Mouse (Mus musculus) embryonic facial prominence, embryonic 15.5 days (tissue): ENCODE results near the gene Myo10. TPM values are rescaled to one million over a fixed set of nuclear protein-coding genes. Genes with fewer than 3 reads are reported as not detected.

ENCODE experiments used
- ATAC-seq: fragments of 200-750 bp; cut with Nextera tagmentation; 2 replicates; pipeline ENCODE4 v1.8.0; 2017; ENCODE audit warnings: low read depth, moderate TSS enrichment; ENCODE audit not compliant: insufficient number of reproducible peaks, low FRiP score, low TSS enrichment
- H3K27ac ChIP-seq: fragments of 300-500 bp; sonication (generic); replicated peaks from 2 replicates; pipeline ENCODE4 v1.5.1; 2015; ENCODE audit warnings: mild to moderate bottlenecking, inconsistent platforms
- H3K27me3 ChIP-seq: fragments of 300-500 bp; sonication (generic); 2 replicates; pipeline ENCODE4 v1.6.1; 2015; ENCODE audit warnings: inconsistent platforms
- H3K36me3 ChIP-seq: fragments of 300-500 bp; sonication (generic); 2 replicates; pipeline ENCODE4 v1.6.1; 2015; ENCODE audit warnings: mild to moderate bottlenecking, inconsistent platforms
- H3K4me1 ChIP-seq: fragments of 300-500 bp; sonication (generic); 2 replicates; pipeline ENCODE4 v1.6.1; 2015; ENCODE audit warnings: inconsistent platforms
- H3K4me2 ChIP-seq: fragments of 300-500 bp; sonication (generic); replicated peaks from 2 replicates; pipeline ENCODE4 v1.6.1; 2015; ENCODE audit warnings: mild to moderate bottlenecking, inconsistent platforms
- H3K4me3 ChIP-seq: fragments of 300-500 bp; sonication (generic); replicated peaks from 2 replicates; pipeline ENCODE4 v1.5.1; 2015; ENCODE audit warnings: mild to moderate bottlenecking, inconsistent platforms
- H3K9ac ChIP-seq: fragments of 300-500 bp; sonication (generic); 2 replicates; pipeline ENCODE4 v1.6.1; 2015; ENCODE audit warnings: inconsistent platforms
- H3K9me3 ChIP-seq: fragments of 300-500 bp; sonication (generic); replicated peaks from 2 replicates; pipeline ENCODE4 v1.6.1; 2016; ENCODE audit warnings: inconsistent platforms
- WGBS: fragments of 180-500 bp; shearing (Covaris S2); methylation state at CpG from one replicate; pipeline ENCODE4 v1.1.7; 2015; 5-methylcytosine and 5-hydroxymethylcytosine counted together
- polyA plus RNA-seq: library from polyadenylated mRNA; unstranded; fragments of >200 nt; fragmentation: Nextera tagmentation; extraction: Ambion mirVana; gene quantifications from 2 replicates; pipeline ENCODE4 v1.2.1, GENCODE M21; 2015

Myo10 gene
- polyA plus RNA-seq, 1 experiment from 2014 or later = 34.0 TPM

DNA sequence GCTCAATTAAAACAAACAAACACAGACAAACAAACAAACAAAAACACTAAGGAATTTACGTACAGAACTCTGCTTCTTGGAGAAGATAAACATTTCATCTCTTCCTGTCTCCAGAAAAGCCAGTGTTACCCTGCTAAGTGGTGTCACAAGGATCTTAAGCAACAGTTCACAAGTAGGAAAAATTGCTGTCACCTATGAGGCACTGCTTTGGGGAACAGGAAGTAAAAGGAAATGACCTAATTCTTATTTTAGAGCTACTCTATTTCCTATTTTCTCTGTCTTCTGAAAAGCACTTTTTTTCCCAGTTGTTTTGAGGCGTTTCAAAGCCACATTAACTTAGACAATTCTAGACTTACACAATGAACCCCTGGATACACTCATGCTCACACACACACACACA lies 208.1 kb downstream of the Myo10 start:
- Histone ChIP-seq H3K4me1 (no peaks in the 10 kb centered on the region), H3K27me3 (no peaks in the 10 kb centered on the region), H3K4me2 (no peak overlapping the region), H3K4me3 (no peak overlapping the region), H3K9ac (no peak overlapping the region), H3K36me3 (no peaks in the 10 kb centered on the region), H3K9me3 (no peaks in the 10 kb centered on the region), H3K27ac (no peak overlapping the region)
- WGBS = 74% methylated on average over 2 of the region's 2 CpGs
- no peak for ATAC-seq

GRCm38 (mm10) chr15:25834282-25834681 lies 212.0 kb downstream of the Myo10 start:
- no peak overlapping the region for H3K9ac ChIP-seq
- no peak overlapping the region for H3K4me2 ChIP-seq
- H3K36me3 ChIP-seq = no peaks in the 10 kb centered on the region
- WGBS = 77% methylated on average over 2 of the region's 2 CpGs
- no peaks in the 10 kb centered on the region for H3K4me1 ChIP-seq
- ATAC-seq = no peak
- H3K27ac ChIP-seq = no peak overlapping the region
- H3K27me3 ChIP-seq = no peaks in the 10 kb centered on the region
- H3K9me3 ChIP-seq = no peaks in the 10 kb centered on the region; the same call in 1 of the 2 replicates
- H3K4me3 ChIP-seq = no peak overlapping the region

- no peak for ATAC-seq
- H3K4me2 ChIP-seq = no peak overlapping the region
- H3K27me3 ChIP-seq = no peaks in the 10 kb centered on the region
- H3K9ac ChIP-seq = no peak overlapping the region
- H3K9me3 ChIP-seq = no peaks in the 10 kb centered on the region; the same call in 1 of the 2 replicates
- no peak overlapping the region for H3K27ac ChIP-seq
- no peaks in the 10 kb centered on the region for H3K4me1 ChIP-seq
- H3K36me3 ChIP-seq = no peaks in the 10 kb centered on the region
- no peak overlapping the region for H3K4me3 ChIP-seq
- 87% methylated on average over 17 of the region's 17 CpGs for WGBS
Measured at GRCm38 (mm10) chr15:25834920-25835674, 212.8 kb downstream of the Myo10 start.

GRCm38 (mm10) chr15:25842462-25843085 lies 220.2 kb downstream of the Myo10 start:
- Histone ChIP-seq H3K4me1 (peaks cover 18% of the 10 kb centered on the region), H3K4me2 (peak overlapping the region; percentile 96), H3K4me3 (peak overlapping the region; percentile 77), H3K27ac (no peak overlapping the region), H3K27me3 (0 out of 2 replicates have a peak, but pooled peaks cover 12% of the 10 kb centered on the region), H3K9ac (peak overlapping the region; percentile 45; the same call in 1 of the 2 replicates), H3K9me3 (no peaks in the 10 kb centered on the region; the same call in 1 of the 2 replicates), H3K36me3 (no peaks in the 10 kb centered on the region)
- ATAC-seq = no peak
- 13% methylated on average over 16 of the region's 16 CpGs for WGBS

GRCm38 (mm10) chr15:25843086-25843991 lies 221.0 kb downstream of the Myo10 start, which contains the start of gene Retreg1:
Gene Retreg1 (plus strand): TSS chr15:25843180.
- H3K27ac ChIP-seq = peak within 1 kb of the TSS; percentile 66; the same call in 1 of the 2 replicates
- WGBS = under 1% methylated on average over 66 of the region's 72 CpGs

DNA sequence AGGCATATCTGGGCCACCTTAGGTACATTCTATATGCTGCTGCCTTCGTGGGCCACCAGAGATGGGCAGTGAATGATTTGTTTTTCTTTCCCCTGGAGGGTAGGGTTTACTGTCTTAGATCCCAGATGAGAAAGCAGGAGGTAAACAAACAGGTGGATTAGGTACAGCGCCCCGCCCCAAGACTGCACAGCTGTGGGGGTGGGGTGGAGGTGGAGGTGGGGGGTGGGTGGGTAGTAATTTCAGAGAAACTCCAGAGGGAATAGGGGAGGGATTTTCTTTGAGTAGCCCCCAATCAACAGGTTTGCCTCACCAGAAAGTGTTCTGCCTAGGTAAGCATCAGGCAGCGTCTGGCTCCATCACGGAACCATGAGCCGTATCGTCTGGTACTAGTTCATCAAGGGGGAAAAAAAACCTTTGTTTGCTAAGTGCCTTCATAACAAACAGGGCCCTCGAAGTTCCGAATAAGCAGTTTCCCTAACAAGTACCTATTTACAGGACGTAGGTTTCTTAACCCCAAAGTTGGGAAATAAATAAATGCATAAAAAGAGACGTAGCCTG lies 221.8 kb downstream of the Myo10 start:
- H3K9me3 ChIP-seq = no peaks in the 10 kb centered on the region
- H3K36me3 ChIP-seq = no peaks in the 10 kb centered on the region
- H3K4me3 ChIP-seq = peak overlapping the region; percentile 77
- H3K27me3 ChIP-seq = 0 out of 2 replicates have a peak, but pooled peaks cover 12% of the 10 kb centered on the region
- H3K4me2 ChIP-seq = peak overlapping the region; percentile 96
- H3K4me1 ChIP-seq = peaks cover 18% of the 10 kb centered on the region
- H3K27ac ChIP-seq = no peak overlapping the region
- H3K9ac ChIP-seq = no peak overlapping the region
- 14% methylated on average over 11 of the region's 11 CpGs for WGBS
- 0 out of 2 replicates have a peak, but pooled peaks have one; percentile 53 for ATAC-seq

More at GRCm38 (mm10) chr15:25843086-25843991, 221.0 kb downstream of the Myo10 start, which contains the start of gene Retreg1:
- Histone ChIP-seq H3K4me3 (peak within 1 kb of the TSS; percentile 77), H3K4me2 (peak within 1 kb of the TSS; percentile 96), H3K36me3 (no peaks in the 10 kb centered on the region), H3K27me3 (0 out of 2 replicates have a peak, but pooled peaks cover 12% of the 10 kb centered on the region), H3K9ac (peak within 1 kb of the TSS; percentile 45), H3K4me1 (peaks cover 18% of the 10 kb centered on the region), H3K9me3 (no peaks in the 10 kb centered on the region)
- ATAC-seq = peak; percentile 81

DNA sequence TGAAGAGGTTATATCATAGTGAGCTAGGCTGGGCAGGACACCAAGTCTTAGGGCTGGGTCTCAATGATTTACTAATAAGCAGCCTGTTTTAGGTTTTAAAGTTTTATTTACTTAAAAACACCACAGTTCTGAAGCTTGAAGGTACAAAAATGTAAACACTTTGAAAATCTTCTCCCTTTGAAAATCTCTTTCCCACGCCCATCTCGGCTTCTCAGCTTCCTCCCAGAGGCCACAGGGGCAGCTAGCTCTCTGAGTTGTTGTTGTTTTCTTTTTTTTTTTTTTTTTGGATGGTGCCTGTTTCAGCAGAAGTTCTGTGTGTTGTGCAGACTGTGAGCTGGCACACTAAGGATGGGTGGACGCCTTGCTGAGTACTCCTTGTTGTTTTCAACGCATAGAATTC lies 222.4 kb downstream of the Myo10 start:
- Histone ChIP-seq H3K4me3 (peak overlapping the region; percentile 77; the same call in 1 of the 2 replicates), H3K4me2 (peak overlapping the region; percentile 96; the same call in 1 of the 2 replicates)
- 44% methylated on average over 4 of the region's 4 CpGs for WGBS

DNA sequence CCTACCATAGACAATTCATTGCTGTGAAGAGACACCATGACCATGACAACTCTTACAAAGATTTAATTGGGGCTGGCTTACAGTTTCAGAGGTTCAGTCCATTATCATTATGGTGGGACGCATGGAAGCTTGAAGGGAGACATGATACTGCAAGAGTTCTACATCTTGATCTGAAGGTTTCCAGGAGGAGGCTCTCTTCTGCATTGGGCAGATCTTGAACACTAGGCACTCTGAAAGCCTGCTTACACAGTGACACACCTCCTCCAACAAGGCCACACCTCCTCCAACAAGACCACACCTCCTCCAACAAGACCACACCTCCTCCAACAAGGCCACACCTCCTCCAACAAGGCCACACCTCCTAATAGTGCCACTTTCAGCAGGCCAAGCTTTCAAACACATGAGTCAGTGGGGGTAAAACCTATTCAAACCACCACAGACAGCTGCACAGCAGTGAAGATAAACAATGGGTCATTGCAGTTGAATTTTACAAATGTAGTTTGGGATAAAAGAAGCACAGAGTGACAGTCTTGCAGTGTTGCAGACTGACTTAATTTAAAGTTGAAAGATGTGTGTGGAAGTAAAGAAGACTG lies 225.3 kb downstream of the Myo10 start:
- 93% methylated on average over 1 of the region's 1 CpGs for whole genome bisulfite sequencing
- H3K27me3 ChIP-seq = 0 out of 2 replicates have a peak, but pooled peaks cover 6% of the 10 kb centered on the region
- H3K4me3 ChIP-seq = no peak overlapping the region
- no peak for ATAC-seq
- peaks cover 14% of the 10 kb centered on the region for H3K4me1 ChIP-seq
- H3K27ac ChIP-seq = no peak overlapping the region
- H3K4me2 ChIP-seq = no peak overlapping the region
- H3K9me3 ChIP-seq = no peaks in the 10 kb centered on the region
- H3K9ac ChIP-seq = no peak overlapping the region
- H3K36me3 ChIP-seq = no peaks in the 10 kb centered on the region

More for the DNA sequence above, 222.4 kb downstream of the Myo10 start:
- H3K4me1 ChIP-seq = peaks cover 18% of the 10 kb centered on the region
- no peaks in the 10 kb centered on the region for H3K36me3 ChIP-seq
- H3K27me3 ChIP-seq = 0 out of 2 replicates have a peak, but pooled peaks cover 12% of the 10 kb centered on the region
- H3K9me3 ChIP-seq = no peaks in the 10 kb centered on the region
- no peak for ATAC-seq
- no peak overlapping the region for H3K27ac ChIP-seq
- no peak overlapping the region for H3K9ac ChIP-seq

GRCm38 (mm10) chr15:25850552-25850951 lies 228.2 kb downstream of the Myo10 start:
- Histone ChIP-seq H3K36me3 (no peaks in the 10 kb centered on the region), H3K4me1 (0 out of 2 replicates have a peak, but pooled peaks cover 8% of the 10 kb centered on the region), H3K27me3 (no peaks in the 10 kb centered on the region), H3K4me3 (no peak overlapping the region), H3K4me2 (no peak overlapping the region), H3K27ac (no peak overlapping the region), H3K9ac (no peak overlapping the region), H3K9me3 (no peaks in the 10 kb centered on the region)
- no peak for ATAC-seq
- WGBS = 68% methylated on average over 11 of the region's 11 CpGs

DNA sequence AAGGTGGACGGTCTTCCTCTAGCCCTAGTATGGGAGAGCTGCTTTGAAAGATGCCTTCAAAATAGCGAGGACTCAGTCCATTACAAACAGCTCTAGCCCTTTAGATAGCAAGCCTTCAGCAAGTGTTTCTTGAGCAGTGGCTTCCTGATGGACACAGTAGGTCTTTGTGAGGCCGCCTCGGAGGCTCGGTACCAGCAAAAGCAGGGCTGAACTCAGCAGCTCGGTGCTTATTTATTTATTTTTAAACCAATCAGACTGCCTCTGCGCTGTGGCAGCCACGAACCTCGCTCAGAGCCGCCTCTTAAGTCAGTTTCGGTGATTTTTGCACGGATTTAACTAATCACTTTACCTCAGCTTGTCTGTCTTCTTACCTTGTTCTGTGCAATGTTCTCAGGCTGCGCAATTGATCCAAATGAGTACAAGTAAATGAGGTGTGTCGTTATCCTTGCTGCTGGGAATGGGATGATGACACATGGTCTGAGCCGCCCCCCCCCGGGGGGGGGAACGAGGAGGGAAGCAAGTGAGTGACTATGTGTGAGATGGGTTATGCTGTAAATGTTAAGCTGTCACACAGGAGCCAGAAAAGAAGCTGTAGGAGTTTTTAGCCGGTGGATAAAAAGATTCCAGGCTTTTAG lies 232.1 kb downstream of the Myo10 start:
- Histone ChIP-seq H3K4me3 (no peak overlapping the region), H3K9me3 (no peaks in the 10 kb centered on the region), H3K36me3 (no peaks in the 10 kb centered on the region), H3K27ac (no peak overlapping the region), H3K9ac (no peak overlapping the region), H3K4me2 (no peak overlapping the region), H3K27me3 (no peaks in the 10 kb centered on the region), H3K4me1 (0 out of 2 replicates have a peak, but pooled peaks cover 8% of the 10 kb centered on the region)
- ATAC-seq = no peak
- 37% methylated on average over 18 of the region's 18 CpGs for WGBS
